9 mouse cellular contexts compared by ENCODE assay signal in the genomic region with DNA sequence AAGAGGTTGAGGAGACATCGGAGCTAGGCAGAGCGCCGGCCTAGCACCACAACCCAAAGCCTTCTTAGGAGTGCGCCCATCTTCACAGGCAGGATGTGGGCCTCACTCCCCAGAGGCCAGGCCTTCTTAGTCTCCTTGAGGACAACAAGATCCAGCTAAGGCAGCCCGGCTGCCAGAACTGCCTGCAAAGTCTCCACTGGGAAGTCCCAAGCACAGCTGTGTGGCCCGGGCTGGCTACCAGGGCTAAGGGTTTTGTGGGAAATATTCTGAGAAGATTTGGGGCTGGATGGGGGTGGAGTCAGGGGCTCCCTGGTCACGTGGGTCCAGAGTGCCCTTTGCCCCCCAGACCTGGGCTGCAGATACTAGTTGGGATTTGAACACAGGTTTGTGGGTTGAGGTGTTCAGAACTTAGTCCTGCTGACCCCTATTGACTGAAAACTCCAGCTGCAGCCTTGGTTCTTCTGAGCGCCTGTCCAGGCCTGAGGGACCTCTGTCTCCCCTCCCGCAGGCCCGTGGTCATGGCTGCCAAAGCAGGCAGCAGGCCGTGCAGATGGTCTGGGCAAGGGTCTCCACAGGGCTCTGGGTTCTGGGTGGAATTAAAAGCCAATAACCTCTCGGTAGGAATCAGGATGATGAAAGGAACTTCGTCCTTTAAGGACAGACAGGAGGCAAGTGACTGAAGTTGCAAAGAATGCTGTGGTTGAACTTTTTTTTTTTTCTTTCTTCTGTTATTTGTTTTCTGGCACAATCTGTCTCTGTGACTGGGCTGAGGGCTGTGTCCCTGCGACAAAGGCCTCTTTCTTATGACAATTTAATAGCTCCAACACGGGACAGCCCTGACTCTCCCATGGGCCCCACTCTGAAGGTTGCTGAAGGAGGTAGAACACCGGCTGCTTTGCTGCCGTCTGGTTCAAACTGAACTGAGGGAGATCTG.
A peak's percentile ranks its signal among the peaks of the same experiment; 100 is the strongest.
DNase-seq lines count a peak whose midpoint lies in the region; ATAC-seq and TF ChIP-seq lines count a peak whose summit lies in the region.
"Had no signal": no experiment of that assay in that cellular context is flagged by ENCODE, and none has a peak within 500 bp of the region (broad histone marks: within the 10 kb centered on the region; RNA-seq: fewer than 3 reads in every experiment).

No protein-coding gene starts in this region.

- no peak overlapping the region for H3K4me2 ChIP-seq in lung, embryonic 14.5 days
- H3K4me2 ChIP-seq in hindbrain, embryonic 15.5 days = no peak overlapping the region
- H3K4me2 ChIP-seq in stomach, embryonic 14.5 days (replicated peaks; ENCODE audit: low read depth, low read length) = no peak overlapping the region

- no peak for ATAC-seq in lung, embryonic 14.5 days (ENCODE audit: insufficient read depth)
- ATAC-seq in hindbrain, embryonic 15.5 days (ENCODE audit: low FRiP score, low read depth) = no peak; the same call in 1 of the 2 replicates
- ATAC-seq in stomach, embryonic 14.5 days (ENCODE audit: insufficient number of reproducible peaks, insufficient read depth, low FRiP score, low read depth) = 0 out of 2 replicates have a peak, but pooled peaks have one; percentile 38

- 62% methylated on average over 17 of the region's 17 CpGs for WGBS in lung, embryonic 14.5 days
- 73% methylated on average over 17 of the region's 17 CpGs for WGBS in lung, adult 2 months
- 43% methylated on average over 17 of the region's 17 CpGs for WGBS in hindbrain, embryonic 15.5 days
- WGBS in stomach, embryonic 14.5 days = 65% methylated on average over 17 of the region's 17 CpGs

- H3K4me1 ChIP-seq in lung, embryonic 14.5 days (ENCODE audit: insufficient read depth) = no peaks in the 10 kb centered on the region
- H3K4me1 ChIP-seq in lung, adult 2 months (ENCODE audit: control insufficient read depth, insufficient read depth, low read length) = no peaks in the 10 kb centered on the region
- 0 out of 2 replicates have a peak, but pooled peaks cover 1% of the 10 kb centered on the region for H3K4me1 ChIP-seq in embryonic fibroblast, embryonic 13.5 days (ENCODE audit: control insufficient read depth, insufficient read depth, low read length)
- peaks cover 24% of the 10 kb centered on the region for H3K4me1 ChIP-seq in hindbrain, embryonic 15.5 days (replicated peaks)
- peaks cover 10% of the 10 kb centered on the region; the same call in 1 of the 2 replicates for H3K4me1 ChIP-seq in stomach, embryonic 14.5 days (ENCODE audit: control insufficient read depth, insufficient read depth, low read length)

- no peak for TF ChIP-seq POLR2A in lung, adult 2 months (IDR thresholded peaks at IDR 0.05; ENCODE audit: borderline replicate concordance, extremely low read depth, low read depth, low read length)
- no peak for TF ChIP-seq POLR2A in embryonic fibroblast, embryonic 13.5 days (IDR thresholded peaks at IDR 0.05; ENCODE audit: low read depth, low read length)

- no peak overlapping the region for H3K9ac ChIP-seq in lung, embryonic 14.5 days
- no peak overlapping the region for H3K9ac ChIP-seq in hindbrain, embryonic 15.5 days
- no peak overlapping the region for H3K9ac ChIP-seq in stomach, embryonic 14.5 days (replicated peaks; ENCODE audit: low read depth, low read length)

- no peak overlapping the region for H3K4me3 ChIP-seq in lung, embryonic 14.5 days (ENCODE audit: low read depth, low read length)
- no peak overlapping the region for H3K4me3 ChIP-seq in lung, adult 2 months (replicated peaks; ENCODE audit: extremely low read depth, low read depth, low read length)
- H3K4me3 ChIP-seq in embryonic fibroblast, embryonic 13.5 days (ENCODE audit: insufficient read depth, low read length) = no peak overlapping the region
- no peak overlapping the region for H3K4me3 ChIP-seq in hindbrain, embryonic 15.5 days
- H3K4me3 ChIP-seq in stomach, embryonic 14.5 days (ENCODE audit: low read depth, low read length) = no peak overlapping the region

- peak; percentile 46 for DNase-seq in lung, embryonic 14.5 days
- no peak for DNase-seq in lung, adult 2 months
- no peak for DNase-seq in c-Kit-positive CD71-positive TER-119-positive erythroid progenitor cells, embryonic 14.5 days (ENCODE audit: low spot score)
- DNase-seq in spleen, postnatal 10 days (ENCODE audit: low spot score in 2 of 2) = no peak
- no peak for DNase-seq in right cerebral cortex, postnatal 25 days

- 0 out of 2 replicates have a peak, but pooled peaks have one; percentile 13 for TF ChIP-seq CTCF in lung, embryonic 14.5 days (IDR thresholded peaks at IDR 0.05; ENCODE audit: low read depth)
- TF ChIP-seq CTCF in lung, adult 2 months (IDR thresholded peaks at IDR 0.05; ENCODE audit: insufficient read depth, low read length) = no peak
- no peak for TF ChIP-seq CTCF in embryonic fibroblast, embryonic 13.5 days (IDR thresholded peaks at IDR 0.05; ENCODE audit: borderline replicate concordance, insufficient read depth, low read length)

- H3K27ac ChIP-seq in lung, embryonic 14.5 days (ENCODE audit: low read depth) = peak overlapping the region; percentile 72
- H3K27ac ChIP-seq in embryonic fibroblast, embryonic 13.5 days (ENCODE audit: insufficient read depth, low read length) = peak overlapping the region; percentile 54
- peak overlapping the region; percentile 40; the same call in 1 of the 2 replicates for H3K27ac ChIP-seq in hindbrain, embryonic 15.5 days (replicated peaks)
- peak overlapping the region; percentile 15; the same call in 1 of the 2 replicates for H3K27ac ChIP-seq in stomach, embryonic 14.5 days (ENCODE audit: low read length)
- H3K27ac ChIP-seq: macrophage had no signal

- no peaks in the 10 kb centered on the region for H3K36me3 ChIP-seq in lung, embryonic 14.5 days (ENCODE audit: insufficient read depth)
- no peaks in the 10 kb centered on the region for H3K36me3 ChIP-seq in hindbrain, embryonic 15.5 days
- H3K36me3 ChIP-seq in stomach, embryonic 14.5 days (ENCODE audit: control insufficient read depth, insufficient read depth, low read length) = no peaks in the 10 kb centered on the region

- H3K27me3 ChIP-seq in lung, embryonic 14.5 days (ENCODE audit: insufficient read depth, low read length) = no peaks in the 10 kb centered on the region
- H3K27me3 ChIP-seq in hindbrain, embryonic 15.5 days = peaks cover 3% of the 10 kb centered on the region; the same call in 1 of the 2 replicates
- H3K27me3 ChIP-seq in stomach, embryonic 14.5 days (ENCODE audit: control insufficient read depth, insufficient read depth, low read length) = no peaks in the 10 kb centered on the region

- H3K9me3 ChIP-seq in lung, embryonic 14.5 days (ENCODE audit: low read depth, low read length) = no peaks in the 10 kb centered on the region
- no peaks in the 10 kb centered on the region for H3K9me3 ChIP-seq in hindbrain, embryonic 15.5 days
- no peaks in the 10 kb centered on the region for H3K9me3 ChIP-seq in stomach, embryonic 14.5 days (ENCODE audit: control insufficient read depth, low read depth, low read length)

Comparison
In these comparisons a context has a peak if more than half of its experiments do, and no peak if none do; other contexts are left out.
1. H3K27ac ChIP-seq: peak in every context shown above with its lines; median percentile 72 in lung, embryonic 14.5 days; 54 in embryonic fibroblast, embryonic 13.5 days; 40 in hindbrain, embryonic 15.5 days; 15 in stomach, embryonic 14.5 days.